Mouse (Mus musculus) kidney, postnatal 14 days (tissue): ENCODE measurements around the gene Clip1.

Experiments
- DNase-seq: peaks from one replicate; pipeline ENCODE4 v3.0.0; 2022; ENCODE audit warnings: mixed read lengths

The Clip1 gene

DNA sequence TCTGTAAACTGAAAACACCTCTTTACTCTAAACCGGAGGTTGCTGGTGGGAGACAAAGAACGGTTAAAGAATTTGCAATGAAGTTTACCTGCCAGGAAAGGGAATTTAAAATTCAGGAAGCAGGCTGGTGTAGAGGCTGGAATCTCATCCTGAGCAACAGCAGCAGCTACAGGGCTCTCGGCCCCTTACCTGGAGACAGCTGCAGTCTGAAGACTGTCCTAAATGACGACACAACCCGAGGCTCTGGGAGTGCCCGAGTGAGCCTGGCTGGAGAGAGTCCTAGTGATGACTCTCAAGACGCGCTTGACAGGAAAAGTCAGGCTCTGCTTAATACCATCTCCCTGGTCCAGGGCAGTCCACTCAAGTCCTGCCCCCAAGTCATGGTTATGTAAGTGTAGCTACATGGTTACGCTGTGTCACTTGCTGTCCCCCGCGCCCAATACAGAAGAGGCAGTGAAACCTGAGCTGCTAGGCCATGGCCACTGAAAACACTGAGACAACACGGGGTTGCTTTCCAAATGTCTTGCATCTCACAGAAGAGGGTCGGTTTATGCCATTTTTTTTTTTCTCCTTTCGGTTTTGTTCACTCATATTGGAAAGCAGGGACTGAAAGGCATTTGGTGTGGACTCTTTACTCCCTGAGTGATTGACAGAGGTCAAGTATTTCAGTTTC is 13.5 kb downstream of the Clip1 start:
- peak; percentile 27 for DNase-seq

DNA sequence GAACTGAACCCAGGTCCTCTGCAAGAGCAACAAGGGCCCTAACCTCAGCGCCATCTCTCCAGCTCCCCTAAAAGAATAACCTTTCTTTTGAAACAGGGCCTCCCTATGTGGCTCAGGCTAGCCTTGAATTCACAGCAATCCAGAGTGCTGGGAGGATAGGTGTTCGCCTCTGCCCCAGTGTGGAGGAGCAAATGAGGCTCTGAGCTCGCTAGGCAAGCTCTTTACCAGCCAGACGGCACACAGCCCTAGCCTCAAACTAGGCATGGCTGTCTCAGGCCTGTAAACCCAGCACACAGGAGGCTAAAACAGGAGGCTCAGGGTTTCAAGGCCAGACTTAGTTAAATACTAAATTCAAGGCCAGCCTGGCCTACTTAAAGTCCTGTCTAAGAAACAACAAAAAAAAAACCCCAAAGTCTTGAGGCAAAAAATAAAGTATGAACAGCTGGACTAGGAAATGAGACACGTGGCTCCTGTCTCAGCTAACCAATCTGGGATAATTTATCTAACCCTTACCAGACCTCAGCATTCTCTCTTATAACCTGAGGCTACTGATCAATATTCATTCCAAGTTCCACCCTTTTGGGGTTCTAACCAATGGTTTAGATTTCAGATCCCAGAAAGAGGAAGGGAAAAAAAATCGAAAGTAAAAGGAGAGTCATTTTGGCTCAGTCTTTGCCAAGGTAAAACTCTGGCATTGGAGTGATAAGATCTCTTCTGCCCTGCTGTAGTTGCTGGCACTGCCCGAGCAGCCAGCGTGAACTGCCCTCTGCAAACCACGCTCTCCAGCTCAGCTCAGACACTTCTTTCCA is 14.2 kb downstream of the Clip1 start:
- no peak for DNase-seq

- no peak for DNase-seq
These were observed 16.5 kb downstream of the Clip1 start for GRCm38 (mm10) chr5:123667915-123668314.

- no peak for DNase-seq
These were observed 18.5 kb downstream of the Clip1 start for GRCm38 (mm10) chr5:123665956-123666355.

GRCm38 (mm10) chr5:123664329-123664728 is 20.1 kb downstream of the Clip1 start:
- DNase-seq: no peak

DNA sequence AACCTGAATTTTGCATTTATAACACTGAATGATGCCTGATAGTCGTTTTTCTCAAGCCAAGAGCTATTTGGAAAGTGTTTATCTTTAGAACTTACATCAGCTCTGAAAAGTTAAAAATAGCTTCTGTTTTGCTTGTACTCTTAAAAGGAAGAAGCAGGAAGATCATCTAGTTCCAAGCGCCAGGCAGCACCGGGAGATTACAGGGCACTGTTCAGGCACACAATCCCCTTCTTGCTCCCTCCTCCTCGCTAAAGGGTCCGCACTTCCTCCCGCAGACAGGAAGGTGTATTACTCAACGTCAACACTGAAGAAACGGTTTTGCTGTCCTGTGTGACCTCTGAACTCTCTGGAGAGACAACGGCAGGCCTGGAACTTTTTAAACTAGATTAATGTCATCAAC is 22.4 kb downstream of the Clip1 start:
- DNase-seq: peak; percentile 53

DNA sequence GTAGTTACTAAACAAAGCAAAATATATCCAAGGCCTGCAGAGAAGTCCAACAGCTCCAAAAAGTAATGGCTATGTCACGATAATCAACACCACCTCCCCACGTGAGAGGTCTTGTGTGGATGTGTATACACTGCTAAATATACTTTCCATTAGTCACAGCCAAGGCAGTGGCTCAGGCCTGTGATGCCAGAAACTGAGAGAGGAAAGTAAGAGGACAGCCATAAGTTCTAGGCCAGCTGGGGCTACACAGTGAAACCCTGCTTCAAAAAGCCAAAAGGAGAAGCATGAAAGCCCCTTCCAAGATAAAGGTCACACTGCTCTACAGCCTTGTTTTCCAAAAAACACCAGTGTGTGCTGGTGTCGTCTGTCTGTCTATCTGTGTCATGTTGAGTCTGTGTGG is 22.8 kb downstream of the Clip1 start:
- no peak for DNase-seq

GRCm38 (mm10) chr5:123657651-123658050 is 26.8 kb downstream of the Clip1 start:
- DNase-seq: no peak

GRCm38 (mm10) chr5:123654937-123655336 is 29.5 kb downstream of the Clip1 start:
- DNase-seq: no peak

DNA sequence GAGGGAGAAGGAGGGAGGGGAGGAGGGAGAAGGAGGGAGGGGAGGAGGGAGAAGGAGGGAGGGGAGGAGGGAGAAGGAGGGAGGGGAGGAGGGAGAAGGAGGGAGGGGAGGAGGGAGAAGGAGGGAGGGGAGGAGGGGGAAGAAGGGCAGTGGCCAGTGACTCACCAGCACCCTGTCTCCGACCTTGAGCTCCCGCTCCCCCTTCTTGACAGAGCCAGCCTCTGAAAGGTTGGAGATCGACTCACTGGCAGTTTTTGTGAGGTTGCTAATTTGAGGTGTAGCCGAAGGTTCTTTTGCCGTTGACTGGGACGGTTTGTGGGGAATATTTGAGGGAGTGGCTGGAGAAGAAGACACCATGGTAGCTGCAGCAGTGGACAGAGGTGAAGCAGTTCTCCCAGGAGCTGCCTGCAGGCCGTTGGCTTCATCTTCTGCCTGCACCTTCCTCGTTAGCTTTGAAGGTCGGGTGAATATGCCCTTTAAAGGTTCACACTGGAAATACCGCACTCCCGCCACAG is 31.1 kb downstream of the Clip1 start:
- DNase-seq: no peak

- DNase-seq: no peak
These were observed 33.6 kb downstream of the Clip1 start for GRCm38 (mm10) chr5:123650825-123651224.

GRCm38 (mm10) chr5:123642401-123642800 is 42.0 kb downstream of the Clip1 start:
- no peak for DNase-seq

DNA sequence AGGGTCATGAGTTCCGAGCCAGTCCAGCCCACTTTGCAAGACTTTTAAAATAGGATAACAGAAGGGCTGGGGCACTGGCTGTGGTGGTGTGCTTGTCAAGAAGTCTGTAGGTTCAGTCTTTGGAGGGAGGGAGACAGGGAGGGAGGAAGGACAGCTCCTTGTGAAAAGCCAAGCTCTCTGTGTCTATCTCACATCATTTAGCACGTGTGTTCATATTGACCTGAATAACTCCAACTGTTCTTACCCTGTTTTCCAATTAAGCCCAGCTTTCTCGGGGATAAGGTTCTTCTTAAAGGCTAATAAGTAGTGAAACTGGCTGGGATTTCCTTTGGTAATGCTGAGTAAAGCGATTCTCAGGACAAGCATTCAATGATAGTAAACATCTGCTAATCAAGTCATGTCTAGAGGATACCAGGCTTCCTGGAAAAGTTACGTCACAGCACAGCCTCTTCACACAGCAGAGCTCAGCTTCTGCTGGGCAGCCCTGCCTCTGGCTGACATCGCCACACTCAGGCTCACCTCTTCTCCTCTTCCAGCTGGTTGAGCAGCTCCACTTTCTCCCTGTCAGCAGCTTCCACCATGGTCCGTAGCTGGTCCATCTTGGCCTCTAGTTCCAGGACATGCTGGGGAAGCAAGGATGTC is 43.0 kb downstream of the Clip1 start:
- DNase-seq: peak; percentile 38

DNA sequence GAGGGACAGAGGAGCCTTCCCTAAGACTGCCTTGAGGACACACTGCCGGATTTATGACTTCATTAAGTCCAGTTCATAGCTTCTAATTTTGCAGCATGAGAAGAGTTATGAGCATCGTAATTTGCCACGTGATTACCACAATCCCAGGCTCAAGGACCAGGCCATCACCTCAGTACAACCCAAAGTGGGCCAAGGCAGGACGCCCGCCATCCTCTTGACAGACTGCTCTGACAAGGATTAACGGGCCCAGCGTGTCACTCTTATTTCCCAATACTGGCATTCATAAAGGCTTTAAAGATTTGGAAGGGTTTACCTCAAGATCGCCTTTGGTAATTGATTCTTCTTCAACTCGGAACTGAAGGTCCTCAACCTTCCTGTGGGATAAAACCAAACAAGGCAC is 44.2 kb downstream of the Clip1 start:
- no peak for DNase-seq

GRCm38 (mm10) chr5:123631210-123631609 is 53.2 kb downstream of the Clip1 start:
- no peak for DNase-seq

DNA sequence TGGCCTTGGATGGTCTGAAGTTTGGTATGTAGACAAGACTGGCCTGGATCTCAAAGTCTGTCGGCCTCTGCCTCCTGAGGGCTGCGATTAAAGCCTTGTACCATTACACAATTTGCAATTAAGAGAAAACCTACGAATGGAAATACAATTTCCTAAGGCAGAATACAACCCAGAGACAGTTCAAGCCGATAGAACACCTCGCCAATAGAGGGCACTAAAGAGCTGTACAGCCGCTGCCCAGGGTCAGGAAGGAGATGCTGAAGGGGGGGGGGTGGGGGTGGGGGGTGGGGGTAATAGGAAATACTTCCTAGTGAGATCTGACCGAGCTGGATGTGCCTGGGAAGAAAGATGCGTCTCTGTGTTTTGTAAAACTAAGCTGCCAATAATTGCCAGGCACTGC is 57.8 kb downstream of the Clip1 start:
- peak; percentile 79 for DNase-seq

GRCm38 (mm10) chr5:123622421-123622820 is 62.0 kb downstream of the Clip1 start:
- DNase-seq: no peak

DNA sequence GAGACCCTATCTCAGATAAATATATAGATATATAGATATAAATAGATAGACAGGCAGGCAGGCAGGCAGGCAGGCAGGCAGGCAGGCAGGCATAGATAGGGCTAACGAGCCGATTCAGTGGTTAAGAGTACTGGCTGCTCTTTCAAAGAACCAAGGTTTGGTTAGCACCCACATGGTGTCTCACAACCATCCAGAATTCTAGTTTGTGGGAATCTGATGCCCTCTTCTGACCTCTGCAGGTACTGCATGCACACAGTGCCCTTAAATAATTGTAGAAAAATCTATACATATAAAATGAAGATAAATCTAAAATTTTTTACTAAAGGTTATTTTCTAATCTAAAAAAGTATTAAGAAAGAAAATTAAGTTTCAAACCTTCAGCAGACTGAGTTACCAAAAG is 65.9 kb downstream of the Clip1 start:
- DNase-seq: peak; percentile 30

GRCm38 (mm10) chr5:123614246-123614645 is 70.2 kb downstream of the Clip1 start:
- no peak for DNase-seq

DNA sequence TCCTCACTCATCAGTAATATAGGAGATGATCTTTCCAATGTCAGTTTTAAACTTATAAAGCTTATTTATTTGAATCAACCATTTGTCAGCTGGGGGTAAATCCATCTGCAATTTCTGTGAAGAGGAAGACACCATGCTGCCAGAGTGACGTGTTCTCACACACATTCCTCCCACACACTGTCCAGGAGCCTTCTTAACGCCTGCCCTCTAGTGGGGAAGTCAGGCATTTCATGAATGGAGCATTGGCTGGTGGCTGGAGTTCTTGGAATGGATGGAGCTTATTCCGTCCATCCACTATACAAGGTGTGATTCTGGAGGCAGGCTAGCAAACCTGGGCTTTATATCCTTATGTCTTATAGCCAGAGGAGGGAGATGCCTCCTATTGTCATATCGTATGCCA is 74.6 kb downstream of the Clip1 start:
- DNase-seq: peak; percentile 82

- no peak for DNase-seq
These were observed 75.0 kb downstream of the Clip1 start for GRCm38 (mm10) chr5:123609416-123609815.

DNA sequence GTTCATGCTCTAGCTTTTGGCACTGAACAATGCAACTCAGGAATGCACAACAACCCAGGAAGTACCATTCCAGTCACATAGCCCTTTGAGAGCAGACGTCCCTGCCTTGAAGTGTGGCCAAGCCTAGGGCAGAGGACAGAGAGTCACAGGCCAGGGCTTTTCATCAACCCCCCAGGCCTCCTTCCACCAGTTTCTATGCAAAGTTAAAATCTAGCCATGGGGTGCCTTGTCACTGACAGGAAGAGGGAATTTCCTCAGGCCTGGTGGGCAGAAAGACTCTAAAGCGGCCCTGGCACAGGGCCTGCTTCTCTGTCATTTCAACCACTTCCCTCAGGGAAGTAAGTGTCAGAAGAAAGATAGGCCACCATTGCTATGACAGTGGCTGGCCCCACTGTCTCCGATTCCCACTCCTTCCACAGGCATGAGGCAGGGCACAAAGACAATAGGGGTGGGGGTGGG is 77.2 kb downstream of the Clip1 start:
- DNase-seq: peak; percentile 72

GRCm38 (mm10) chr5:123603496-123603895 is 80.9 kb downstream of the Clip1 start:
- DNase-seq: peak; percentile 51

DNA sequence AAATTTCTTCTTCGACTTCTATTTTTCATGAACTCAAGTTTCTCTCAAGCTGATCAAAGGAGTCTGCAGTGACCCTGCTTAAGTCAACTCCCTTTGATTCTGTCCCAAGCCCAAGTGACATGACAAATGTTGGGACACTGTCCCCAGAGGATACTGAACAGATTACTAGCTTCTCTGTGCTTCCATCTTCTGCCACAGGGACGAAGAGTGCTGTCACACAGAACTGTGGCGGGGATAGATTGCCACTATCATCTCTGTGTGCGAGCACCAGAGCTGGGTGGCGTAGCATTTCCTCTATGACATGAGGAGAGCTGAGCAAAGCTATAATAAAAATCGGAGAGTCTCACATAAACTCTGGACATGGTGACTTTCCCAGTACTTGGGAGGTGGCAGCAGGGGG is 82.2 kb downstream of the Clip1 start:
- DNase-seq: peak; percentile 18
